Mouse (Mus musculus): ENCODE data around the gene Zdhhc15. TPM values are rescaled to one million over a fixed set of nuclear protein-coding genes. Genes with fewer than 3 reads are reported as not detected.

Gene Zdhhc15
- total and polyA plus RNA-seq, 3 experiments = not detected

DNA sequence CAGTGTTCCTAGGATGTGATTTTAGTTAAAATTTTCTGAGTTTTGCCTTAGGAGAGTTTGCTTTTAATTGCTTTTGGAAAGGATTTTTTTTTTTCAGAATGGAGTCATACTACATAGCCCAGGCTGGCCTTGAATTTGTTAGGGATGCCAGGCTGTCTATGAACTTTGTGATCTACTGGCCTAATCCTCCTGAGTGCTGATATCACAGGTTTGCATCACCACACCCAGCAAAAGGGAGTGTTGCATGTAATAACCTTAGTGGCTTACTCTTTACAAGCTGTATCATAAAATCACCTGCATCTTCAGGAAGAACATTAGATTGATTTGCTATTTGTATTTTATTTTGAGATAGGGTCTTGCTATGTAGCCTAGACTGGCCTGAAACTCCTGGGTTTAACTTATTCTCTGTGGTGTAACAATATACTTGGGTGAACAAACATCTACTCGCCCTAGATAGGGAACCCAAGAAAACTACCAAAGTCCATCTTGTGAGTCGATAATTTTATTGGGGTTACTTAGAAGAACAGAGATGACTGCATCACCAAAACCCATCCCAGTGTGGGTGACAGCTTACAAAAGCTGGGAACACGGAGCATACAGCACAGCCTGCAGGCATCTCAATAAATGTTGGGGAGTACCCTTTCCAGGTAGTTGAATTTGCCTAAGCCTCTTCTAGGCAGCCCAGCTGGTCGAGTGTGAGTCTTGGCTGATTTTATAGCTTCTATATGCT lies 181.1 kb downstream of the Zdhhc15 start:
- Histone ChIP-seq H3K9me3 (replicated peaks; ENCODE audit: insufficient read depth, low read length) (no peaks in the 10 kb centered on the region), H3K27ac (ENCODE audit: control insufficient read depth, low read depth, low read length) (no peak overlapping the region), H3K79me2 (ENCODE audit: control insufficient read depth, insufficient read depth, low read length, poor library complexity) (no peaks in the 10 kb centered on the region; the same call in 1 of the 2 replicates), H3K36me3 (ENCODE audit: control insufficient read depth in 1 of 2, insufficient read depth in 2 of 2, low read length in 2 of 2) (no peaks in the 10 kb centered on the region; a peak in 2 of 4 replicates), H3K27me3 (ENCODE audit: control insufficient read depth in 1 of 2, insufficient read depth in 2 of 2, low read length in 2 of 2) (no peaks in the 10 kb centered on the region), H3K9ac (ENCODE audit: control insufficient read depth, low read depth, low read length, poor library complexity, severe bottlenecking) (no peak overlapping the region), H3K4me1 (ENCODE audit: control insufficient read depth in 1 of 2, insufficient read depth in 2 of 2, low read length in 2 of 2) (no peaks in the 10 kb centered on the region; a peak in 1 of 4 replicates), H3K4me3 (ENCODE audit: control insufficient read depth in 1 of 2, insufficient read depth in 1 of 2, low read depth in 2 of 2, low read length in 2 of 2) (no peak overlapping the region)
- no peak for TF ChIP-seq CHD2 (IDR thresholded peaks at IDR 0.05; ENCODE audit: low read length)
- no peak for TF ChIP-seq E2F4 (IDR thresholded peaks at IDR 0.05; ENCODE audit: borderline replicate concordance, low read depth, low read length)
- no peak for TF ChIP-seq EP300 (IDR thresholded peaks at IDR 0.05; ENCODE audit: low read depth in 1 of 2, low read length in 2 of 2)
- no peak for TF ChIP-seq MYB (IDR thresholded peaks at IDR 0.05; ENCODE audit: low read depth, low read length)
- TF ChIP-seq MXI1 (IDR thresholded peaks at IDR 0.05; ENCODE audit: low read depth, low read length) = no peak
- TF ChIP-seq POLR2AphosphoS2 (IDR thresholded peaks at IDR 0.05; ENCODE audit: low read length) = no peak
- no peak for TF ChIP-seq ZC3H11A (IDR thresholded peaks at IDR 0.05; ENCODE audit: low read depth, low read length)
- no peak for DNase-seq (ENCODE audit: low read depth, low spot score)

- DNase-seq (ENCODE audit: low read depth, low spot score) = no peak
- Histone ChIP-seq H3K27ac (ENCODE audit: control insufficient read depth, low read depth, low read length) (no peak overlapping the region), H3K27me3 (ENCODE audit: control insufficient read depth in 1 of 2, insufficient read depth in 2 of 2, low read length in 2 of 2) (no peaks in the 10 kb centered on the region), H3K9me3 (replicated peaks; ENCODE audit: insufficient read depth, low read length) (no peaks in the 10 kb centered on the region), H3K79me2 (ENCODE audit: control insufficient read depth, insufficient read depth, low read length, poor library complexity) (no peaks in the 10 kb centered on the region; the same call in 1 of the 2 replicates), H3K9ac (ENCODE audit: control insufficient read depth, low read depth, low read length, poor library complexity, severe bottlenecking) (no peak overlapping the region), H3K36me3 (ENCODE audit: control insufficient read depth in 1 of 2, insufficient read depth in 2 of 2, low read length in 2 of 2) (peaks cover 0 to 4% of the 10 kb centered on the region in 2 experiments; a peak in 2 of 4 replicates), H3K4me1 (ENCODE audit: control insufficient read depth in 1 of 2, insufficient read depth in 2 of 2, low read length in 2 of 2) (peaks cover 0 to 5% of the 10 kb centered on the region in 2 experiments; a peak in 3 of 4 replicates), H3K4me3 (ENCODE audit: control insufficient read depth in 1 of 2, insufficient read depth in 1 of 2, low read depth in 2 of 2, low read length in 2 of 2) (no peak overlapping the region)
- TF ChIP-seq USF2 (IDR thresholded peaks at IDR 0.05; ENCODE audit: borderline replicate concordance in 1 of 2, insufficient read depth in 1 of 2, low read depth in 1 of 2, low read length in 2 of 2) (no peak), BHLHE40 (IDR thresholded peaks at IDR 0.05; ENCODE audit: borderline replicate concordance, low read depth, low read length) (no peak), RAD21 (IDR thresholded peaks at IDR 0.05; ENCODE audit: low read depth, low read length) (no peak), GATA1 (IDR thresholded peaks at IDR 0.05; ENCODE audit: low read depth, low read length) (no peak), SMC3 (IDR thresholded peaks at IDR 0.05; ENCODE audit: low read depth, low read length) (no peak), NELFE (IDR thresholded peaks at IDR 0.05; ENCODE audit: low read depth, low read length) (no peak), MAFK (IDR thresholded peaks at IDR 0.05; ENCODE audit: borderline replicate concordance, low read depth, low read length) (no peak)
Measured at GRCm38 (mm10) chrX:104488870-104489467, 181.9 kb downstream of the Zdhhc15 start.
